Mouse (Mus musculus) gastrocnemius, postnatal 25 days (tissue): ENCODE measurements at regions not wholly inside any gene's neighbourhood (a gene's known extent, or its start where the extent isn't known, plus 50 kb on each side); places are given as distances from the start of the nearest gene placed in this dataset.

Source experiments
- DNase-seq: peaks from one replicate; pipeline ENCODE4 v3.0.0; 2022

DNA sequence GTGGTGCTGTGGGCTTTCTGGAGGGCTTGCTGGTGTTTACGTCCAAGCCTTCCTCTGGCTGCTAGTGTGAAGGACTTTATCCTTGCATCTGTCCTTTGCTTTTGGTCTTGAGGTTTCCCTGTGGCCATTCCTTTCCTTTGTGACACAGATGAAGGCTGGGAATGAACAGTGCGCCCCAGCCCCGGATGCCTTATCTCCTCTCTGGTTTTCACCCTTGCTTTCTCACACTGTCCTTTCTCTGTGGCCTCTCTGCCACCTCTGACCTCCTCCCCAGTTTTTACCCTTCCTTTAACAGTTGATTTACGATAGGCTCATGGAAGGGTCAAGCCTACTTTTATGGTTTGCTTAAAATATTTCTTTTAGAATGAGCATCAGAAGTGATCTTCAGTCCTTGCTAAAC, 53.2 kb downstream of the Gas1 start:
- DNase-seq: no peak

DNA sequence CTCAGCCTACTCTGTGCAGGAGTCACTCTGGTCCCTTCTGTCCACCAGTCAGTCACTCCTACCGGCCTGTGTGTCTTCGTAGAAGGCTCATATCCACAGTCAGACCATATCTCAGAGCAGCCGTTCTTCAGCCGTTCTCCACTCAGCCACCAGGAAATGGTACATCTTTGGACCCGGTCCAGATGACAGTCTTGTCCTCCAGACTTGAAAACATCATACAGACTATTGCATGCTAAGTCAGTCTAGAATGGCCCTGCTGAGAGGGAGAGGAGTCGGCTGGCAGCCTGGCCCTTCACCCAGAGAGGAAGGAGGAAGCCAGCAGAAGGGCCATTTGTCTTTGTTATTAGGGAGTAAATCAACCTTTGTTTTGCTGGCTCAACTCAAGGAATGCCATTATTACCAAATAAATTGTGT, 54.0 kb downstream of the Gas1 start:
- no peak for DNase-seq

DNA sequence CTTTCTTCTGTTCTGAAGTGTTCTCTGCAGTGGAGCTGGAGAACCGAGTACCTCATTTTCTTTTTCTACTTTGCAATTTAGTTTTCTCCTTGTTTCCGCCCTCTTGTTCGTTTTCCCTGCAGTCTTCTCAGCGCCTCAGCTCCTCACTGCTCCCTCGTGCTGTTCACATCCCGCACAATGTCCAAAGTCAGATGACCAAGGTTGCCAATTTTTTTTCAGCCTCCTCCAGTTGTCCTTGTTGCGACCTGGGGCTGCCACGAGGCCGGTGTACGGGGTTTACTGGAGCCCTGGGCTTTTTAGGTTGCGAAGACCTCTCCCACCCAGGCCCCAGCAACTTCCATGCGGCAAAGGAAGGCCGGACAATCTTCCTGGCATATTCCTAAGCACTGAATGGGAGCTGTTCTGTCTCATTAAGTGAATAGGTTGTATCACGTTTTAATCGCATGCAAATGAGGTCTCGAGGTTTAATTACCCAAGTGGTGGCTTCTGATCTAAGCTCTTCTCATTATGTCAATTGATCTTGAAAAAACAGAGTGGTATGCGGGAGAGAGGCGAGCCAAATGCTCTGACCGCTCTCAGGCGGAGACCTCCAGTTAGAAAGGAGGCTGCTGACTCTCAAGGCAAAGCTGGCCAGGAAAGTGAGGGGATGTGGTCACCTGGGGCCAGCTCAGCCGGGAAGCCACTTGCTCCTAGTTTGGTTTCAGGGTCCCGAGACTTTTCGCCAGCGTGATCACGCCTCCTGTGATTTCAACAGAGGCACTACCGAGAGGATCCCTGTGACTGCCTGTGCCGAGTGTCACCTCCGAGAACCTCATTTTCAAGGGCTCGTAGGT, 54.6 kb downstream of the Gas1 start:
- no peak for DNase-seq

DNA sequence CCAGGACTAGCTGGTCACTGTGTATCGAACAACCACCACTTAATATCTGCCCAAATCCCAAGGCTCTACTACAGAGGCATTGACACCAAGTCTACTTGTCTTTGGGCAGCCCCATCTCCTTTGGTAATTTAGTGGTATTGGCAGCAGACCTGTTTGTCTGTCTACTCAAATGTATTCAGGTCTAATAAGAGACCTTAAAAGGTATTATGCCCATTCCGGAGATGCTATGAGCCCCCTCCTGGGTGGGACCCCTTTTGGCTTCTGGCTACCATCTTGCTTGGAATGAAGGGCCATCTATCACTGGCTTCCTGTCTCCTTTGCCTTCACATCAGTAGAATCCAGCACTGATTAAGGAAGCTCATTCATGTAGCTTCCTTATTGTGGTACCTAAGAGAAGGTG, 65.7 kb downstream of the Gas1 start:
- no peak for DNase-seq

DNA sequence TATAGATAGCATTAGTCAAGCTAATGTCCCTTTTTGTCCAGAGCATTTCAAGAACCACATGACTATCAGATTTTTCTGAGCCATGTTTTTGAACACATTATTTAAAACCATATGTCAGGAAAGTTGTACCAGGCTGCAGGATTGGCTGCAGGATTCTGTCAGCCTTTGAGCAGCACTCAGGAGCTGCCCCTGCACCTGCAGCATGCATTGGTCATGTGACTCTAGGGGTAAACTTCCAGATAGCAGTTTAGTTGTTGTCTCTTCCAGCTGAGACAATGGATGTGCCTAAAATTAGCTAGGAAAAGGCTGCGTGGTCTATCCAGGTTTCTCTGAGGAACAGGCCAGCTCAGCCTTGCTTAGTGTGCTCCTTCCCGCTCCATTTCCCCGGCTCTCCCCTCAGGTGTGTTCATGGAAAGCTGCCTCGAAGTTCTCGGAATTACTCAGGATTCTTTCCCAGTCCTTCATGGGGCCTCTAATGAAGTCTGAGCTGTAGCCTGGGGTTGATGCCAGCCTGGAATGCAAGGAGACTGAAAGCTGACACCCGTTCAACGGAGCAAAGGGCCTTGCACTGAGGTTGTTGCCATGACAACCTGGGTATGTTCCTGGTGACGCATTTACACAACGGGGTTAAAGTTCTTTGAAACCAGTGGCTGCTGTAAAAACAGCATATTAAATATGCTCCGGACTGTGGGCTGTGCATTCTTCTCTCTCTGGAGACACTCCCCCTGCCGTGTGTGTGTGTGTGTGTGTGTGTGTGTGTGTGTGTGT, 66.9 kb downstream of the Gas1 start:
- peak; percentile 64 for DNase-seq

DNA sequence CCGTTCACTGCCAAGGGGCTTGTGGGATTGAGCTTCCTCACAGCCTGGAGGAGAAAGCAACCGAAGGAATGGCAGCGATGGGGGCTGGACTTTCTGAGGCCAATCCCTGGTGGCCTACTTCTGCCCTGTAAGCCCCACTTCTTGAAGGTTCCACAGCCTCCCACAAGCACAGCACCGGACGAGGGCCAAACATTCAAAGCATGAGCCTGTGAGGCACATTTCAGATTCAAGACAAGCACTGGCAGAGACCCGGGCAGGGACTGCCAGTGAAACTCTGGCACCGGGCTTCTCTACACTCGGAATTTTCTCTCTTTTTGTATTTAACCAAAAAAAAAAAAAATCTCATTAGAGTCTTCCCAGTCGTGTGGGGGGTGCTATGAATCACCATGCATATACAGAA, 71.9 kb downstream of the Gas1 start:
- DNase-seq: no peak

DNA sequence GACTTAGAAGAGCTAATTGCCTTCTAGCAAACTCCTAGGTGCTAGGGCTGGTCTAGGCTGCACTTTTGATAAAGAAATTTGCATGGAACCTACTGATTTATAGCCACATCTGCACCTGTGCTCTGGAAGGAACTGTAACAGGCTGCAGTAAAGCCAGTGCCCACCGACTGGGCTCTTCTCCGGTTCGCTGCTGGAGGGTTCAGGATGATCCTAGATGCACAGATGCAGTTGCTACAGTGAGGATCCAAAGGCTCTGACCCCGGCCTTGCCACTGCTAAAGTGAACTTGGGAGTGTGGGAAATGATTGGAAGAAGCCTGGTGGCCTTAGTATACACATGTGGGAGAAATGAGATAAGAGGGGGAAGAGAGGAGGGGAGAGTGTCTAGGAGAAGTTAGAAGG, 75.5 kb downstream of the Gas1 start:
- no peak for DNase-seq

DNA sequence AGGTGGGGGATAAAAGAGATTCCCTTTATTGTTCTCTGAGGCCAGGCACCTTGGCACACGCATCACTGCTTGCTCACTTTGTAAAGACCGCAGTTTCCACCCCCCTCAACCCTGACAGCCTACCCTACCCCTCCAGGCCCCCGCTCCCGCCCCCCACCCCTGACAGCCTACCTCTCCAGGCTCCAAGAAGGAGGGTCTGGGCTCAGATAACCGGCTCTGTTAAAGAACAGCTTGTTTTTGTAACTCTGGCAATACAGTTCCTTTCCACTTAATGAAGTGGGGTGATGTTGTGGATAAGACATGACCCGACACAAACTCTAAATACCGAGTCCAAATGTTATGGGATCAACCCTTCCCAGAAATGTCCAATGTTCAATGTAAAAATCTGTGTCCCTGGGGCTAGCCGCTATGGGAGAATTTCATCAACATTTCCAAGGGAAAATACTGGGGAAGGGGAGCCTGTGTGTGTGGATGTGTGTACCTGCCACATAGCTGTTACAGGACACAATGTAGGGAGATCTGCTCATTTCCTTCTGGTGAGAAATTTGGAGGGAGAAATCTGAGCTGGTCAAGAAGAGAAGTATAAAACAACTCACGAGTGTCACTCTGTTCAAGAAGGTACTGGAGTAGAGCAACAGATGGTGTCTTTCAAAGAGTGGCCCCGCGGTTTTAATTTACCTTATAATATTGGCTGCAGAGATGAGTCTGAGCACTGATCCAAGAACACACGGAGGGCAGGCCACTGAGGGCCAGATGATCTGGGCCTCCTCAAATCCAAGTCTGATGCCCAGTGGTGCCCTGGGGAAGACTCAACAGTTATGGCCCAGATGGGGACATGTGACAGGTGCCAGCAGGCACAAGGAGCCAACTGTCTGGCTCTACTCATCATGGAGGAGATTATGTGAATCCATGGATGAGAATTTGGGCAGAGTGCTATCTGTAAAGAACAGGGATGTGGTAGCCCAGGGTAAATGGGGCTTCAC, 76.7 kb downstream of the Gas1 start:
- DNase-seq: peak; percentile 11

DNA sequence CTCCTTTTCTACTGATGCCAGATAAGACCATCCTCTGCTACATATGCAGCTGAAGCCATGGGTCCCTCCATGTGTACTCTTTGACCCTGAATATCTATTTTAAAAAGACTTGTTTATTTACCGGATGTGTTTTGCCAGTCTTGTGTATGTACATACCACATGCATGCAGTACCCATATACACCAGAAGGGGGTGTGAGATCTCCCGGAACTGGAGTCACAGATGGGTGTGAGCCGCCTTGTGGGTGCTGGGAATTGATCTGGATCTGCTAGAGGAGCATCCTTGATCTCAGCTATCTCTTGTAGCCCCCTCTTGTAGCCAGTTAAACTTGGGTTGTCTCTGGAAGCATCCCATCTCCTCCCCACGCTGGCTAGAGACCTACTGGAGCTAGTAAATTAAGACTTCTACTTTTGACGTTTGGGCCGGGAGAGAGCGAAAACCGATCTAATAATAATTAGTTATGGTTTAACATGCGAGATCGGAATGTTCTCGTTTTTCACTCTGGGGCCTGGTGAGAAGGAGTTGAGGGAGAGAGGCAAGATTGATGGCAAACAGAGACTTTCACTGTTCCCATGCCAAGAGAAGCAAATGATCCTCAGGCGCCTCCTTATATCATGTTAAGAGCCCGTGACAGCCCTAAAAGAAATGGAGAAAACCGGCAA, 77.6 kb downstream of the Gas1 start:
- peak; percentile 16 for DNase-seq

DNA sequence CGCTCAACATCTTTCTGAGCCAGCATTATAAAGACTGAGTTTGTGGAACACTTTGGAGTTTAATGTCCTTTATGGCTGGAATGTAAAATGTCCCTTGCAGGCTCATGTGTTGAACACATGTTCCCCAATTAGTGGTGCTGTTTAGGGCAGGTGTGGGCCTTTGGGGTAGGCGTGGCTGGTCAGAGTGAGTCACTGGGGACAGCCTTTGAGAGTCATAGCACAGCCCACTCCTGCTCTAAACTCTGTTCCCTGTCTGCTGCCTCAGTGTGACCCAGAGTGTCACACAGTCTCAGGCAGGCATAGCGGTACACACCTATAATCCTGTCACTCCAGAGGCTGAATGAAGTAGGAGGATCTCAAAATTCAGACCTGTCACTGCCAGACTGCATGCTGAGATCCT, 78.8 kb downstream of the Gas1 start:
- DNase-seq: no peak

DNA sequence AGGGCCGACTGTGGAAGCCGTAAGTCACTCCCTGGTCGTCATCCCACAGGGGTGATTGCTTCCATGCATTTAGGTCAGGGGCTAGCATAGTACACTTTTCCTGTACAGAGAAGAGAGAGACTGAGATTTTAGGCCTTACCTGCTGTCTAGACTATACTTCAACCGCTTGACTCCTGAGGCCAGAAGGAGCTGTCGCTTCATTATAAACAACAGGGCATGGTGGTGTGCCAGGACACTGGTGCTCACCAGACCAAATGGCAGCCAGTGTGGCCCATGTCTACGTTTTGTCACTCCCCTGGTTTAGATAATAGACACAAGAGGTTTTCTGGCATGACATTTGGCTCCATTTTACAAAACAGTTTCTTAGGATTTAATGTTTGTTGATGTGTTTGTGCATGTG, 79.4 kb downstream of the Gas1 start:
- no peak for DNase-seq

DNA sequence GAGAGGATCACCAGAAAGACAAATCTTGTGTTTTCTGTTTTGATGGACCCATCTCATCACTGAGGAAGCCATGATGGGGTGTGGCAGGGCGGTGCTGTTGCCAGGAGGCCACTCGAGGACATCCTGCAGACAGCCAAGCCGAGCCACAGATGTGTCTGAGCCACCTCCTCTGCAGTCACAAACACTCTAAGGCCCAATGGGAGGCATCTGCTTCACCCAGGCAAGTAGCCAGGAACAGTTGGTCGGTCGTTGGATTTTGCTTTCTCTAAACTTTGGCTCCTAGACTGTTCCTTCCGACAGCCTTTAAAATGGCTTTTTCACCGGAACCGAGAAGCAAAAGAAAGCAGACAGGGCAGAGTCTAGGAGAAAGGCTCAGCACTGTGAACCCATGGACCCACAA, 90.5 kb downstream of the Gas1 start:
- DNase-seq: peak; percentile 73

DNA sequence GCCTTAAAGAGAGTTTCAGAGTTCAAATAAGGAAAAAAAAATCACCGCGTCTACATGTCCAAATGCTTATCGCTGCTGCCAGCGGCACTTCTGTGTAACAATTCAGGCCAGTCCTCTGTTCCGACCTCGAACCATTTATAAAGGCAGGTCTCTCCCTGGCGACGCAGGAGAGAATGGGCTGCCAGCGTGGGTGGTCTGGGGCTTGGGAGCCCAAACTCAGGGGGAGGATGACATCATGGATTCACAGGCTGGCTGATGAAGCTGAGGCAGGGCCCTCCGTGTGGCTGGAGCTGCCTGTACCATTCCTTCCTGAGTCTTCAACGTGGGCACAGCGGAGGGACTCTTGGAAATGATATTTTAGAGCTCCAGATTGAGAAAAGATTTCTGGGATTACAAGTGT, 92.2 kb downstream of the Gas1 start:
- peak; percentile 55 for DNase-seq

DNA sequence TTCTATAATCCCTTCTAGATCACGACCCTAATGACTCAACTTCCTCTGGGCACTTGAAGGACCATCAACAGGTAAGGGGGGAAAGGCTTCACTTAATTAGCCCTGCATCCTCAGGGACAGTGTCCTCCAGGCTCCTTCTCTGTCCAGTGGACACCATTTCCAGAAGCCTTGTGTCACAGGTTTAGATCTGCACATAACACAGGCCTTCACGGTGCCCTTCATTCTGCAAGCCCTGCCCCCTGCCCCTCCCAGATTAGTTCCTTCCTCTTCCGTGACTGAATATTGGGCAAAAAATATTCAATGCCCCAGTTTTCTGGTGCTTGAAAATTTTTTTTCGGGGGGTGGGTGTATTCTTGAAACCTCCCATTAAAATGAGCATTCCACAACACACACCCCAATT, 92.9 kb downstream of the Gas1 start:
- DNase-seq: no peak

DNA sequence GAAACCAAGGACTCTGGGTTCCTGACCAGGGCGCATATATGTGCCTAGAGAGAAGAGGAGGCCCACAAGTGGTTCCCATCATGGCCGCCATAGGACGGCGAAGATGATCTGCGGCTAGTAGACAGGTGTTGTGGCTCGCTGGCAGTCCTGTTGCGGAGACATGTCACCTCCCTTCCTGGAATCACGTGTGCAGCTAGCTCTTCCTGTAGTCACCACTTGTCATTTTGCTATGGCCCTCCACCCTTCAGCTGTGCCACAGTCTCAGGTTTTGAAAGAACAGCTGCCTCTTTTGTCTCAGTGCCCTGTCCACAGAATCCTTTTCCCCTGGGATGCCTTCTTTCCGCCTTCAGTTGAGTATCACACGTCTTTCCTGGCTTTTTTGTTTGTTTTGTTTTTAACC, 97.1 kb downstream of the Gas1 start:
- no peak for DNase-seq

DNA sequence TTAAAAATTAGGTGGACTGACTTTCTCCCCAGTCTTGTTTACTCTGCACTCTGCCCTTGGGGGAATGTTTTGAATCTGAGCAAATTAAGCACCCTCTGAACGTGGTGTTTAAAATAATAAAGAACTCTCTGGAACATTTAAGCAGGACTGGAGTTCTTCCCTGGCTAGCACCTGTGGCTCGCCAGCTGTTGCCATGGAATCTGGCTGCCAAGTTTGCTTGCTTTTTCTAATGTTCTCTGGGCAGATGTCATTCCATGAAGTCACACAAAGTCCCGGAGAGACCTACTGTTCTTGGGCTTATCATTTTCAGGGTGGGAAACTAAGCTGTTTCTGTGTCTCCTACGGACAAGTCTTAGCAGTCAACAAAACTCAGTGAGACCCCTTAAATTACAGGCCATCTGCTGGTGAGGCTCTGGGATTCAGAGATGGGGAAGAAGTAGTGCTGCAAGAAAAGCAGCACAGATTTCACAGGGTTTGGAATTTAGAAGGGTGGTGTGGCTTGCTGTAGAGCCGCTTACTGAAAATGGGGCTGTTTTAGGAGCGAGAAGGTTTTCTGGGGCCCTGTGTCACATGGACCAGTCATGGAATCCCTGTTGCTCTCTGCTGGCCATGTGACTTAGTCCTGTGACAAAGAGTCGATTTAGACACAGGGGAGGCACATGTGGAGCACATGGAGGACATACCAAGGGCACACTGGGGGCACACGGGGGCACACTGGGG, 98.7 kb downstream of the Gas1 start:
- DNase-seq: peak; percentile 72

DNA sequence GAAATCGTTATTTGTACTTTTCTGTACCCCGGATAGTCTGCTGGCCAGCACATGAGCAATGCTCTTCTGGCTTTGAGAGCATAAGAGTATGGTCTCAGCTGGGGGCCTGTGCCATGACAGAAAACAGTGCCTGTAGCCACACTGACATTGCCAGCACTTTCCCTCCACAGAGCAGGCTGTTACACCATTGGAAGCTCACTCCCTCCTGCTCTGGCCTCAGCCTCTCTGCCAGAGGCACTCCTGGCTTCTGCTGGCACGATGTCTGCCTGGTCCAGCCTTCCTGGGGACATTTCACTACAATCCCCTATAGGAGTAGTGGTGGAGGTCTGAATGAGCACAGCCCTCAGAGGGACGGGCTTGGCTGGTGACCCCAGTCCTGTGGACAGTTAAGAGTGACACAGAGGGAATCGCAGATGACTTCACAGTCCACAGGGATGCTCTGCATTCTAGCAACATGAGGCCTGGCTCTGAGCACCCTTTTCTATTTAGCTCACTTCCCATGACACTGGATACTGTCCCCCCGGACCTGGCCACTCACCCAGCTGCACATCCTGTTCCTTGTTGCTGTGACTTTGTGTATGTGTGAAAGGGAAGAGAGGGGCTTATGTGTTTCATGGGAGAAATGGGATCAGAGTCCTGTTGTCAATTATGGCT, 100.9 kb downstream of the Gas1 start:
- DNase-seq: peak; percentile 57

DNA sequence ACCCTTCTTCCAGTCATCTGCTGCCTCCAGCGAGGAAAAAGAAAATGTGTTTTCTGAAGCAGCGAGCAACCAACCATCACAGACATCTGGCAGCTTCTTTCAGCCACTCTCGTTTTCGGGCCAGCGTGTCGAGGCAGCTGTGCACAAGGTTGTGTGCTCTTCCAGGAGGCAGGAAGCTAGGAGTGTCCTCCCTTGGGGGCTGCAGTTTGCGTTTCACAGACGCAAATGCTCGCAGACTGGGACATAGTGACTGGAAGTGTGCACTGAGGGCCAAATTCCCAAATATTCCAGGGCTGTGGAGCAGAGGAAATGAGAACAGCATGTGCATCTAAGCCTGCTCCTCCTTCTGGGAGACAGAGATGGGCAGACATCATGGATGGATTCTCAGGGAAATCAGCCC, 105.6 kb downstream of the Gas1 start:
- peak; percentile 84 for DNase-seq

DNA sequence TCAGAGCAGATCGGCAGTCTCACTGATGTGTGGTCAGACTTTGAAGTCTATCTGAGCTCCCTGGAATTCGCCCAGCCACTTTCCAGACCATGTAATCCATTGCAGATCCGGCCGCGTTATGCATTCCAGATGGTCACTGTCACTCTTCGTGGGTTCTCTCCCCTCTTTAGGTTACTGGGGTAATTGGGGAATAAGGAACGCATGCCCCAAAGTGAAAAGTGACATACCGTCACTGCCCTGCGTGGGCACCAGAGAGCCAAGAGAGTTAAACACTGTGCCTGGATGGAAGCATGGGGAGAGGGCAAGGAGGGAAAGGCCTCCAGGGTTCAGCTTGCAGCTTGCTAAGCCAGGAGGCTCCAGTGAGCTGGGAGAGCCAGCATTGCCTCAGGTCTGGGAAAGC, 108.0 kb downstream of the Gas1 start:
- peak; percentile 32 for DNase-seq

DNA sequence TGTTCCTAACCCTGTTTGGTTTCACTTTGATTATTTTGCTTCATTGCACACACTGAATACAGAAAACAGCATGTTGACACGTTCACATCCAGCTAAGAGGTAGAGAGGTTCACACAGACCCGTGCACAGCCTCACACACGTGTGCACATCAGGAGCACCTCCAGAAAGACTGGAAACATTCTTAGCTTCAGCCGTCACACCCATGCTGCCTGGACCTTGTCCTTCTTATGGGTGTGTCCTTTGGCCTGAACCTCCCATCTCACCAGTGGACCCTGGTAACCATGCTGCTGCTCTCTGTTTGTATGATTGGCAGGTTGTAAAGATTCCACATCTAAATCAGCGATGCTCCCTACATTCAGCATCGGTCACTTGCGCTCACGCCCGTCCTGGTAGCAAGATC, 109.8 kb downstream of the Gas1 start:
- no peak for DNase-seq

DNA sequence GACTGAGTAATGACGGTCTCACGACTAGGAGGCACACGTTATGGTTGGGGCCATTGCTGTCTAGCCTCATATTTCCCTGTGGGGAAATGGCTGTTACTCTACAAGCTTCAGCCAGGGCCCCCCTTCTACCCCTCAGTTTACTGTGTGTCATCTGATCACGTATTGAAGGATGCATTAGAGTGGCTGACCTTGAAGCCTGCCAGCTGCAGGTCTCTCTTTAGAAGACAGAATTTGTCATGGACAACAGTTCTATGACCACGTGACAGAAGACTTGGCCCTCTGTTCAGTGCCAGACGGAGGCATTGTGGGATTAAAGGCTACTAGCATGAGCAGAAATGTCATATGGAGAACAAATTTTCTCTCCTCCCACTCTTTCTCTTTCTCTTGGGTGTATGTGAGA, 115.6 kb downstream of the Gas1 start:
- DNase-seq: no peak
